Mouse (Mus musculus) skeletal muscle tissue, adult 2 months (tissue): Measurements from ENCODE around the gene Mical2.

ENCODE experiments used
- DNase-seq: peaks from one replicate; pipeline ENCODE4 v3.0.0-alpha.2; 2012; ENCODE audit warnings: low read depth, low spot score

Mical2 gene

GRCm38 (mm10) chr7:112399425-112400170 is 173.9 kb downstream of the Mical2 start:
- no peak for DNase-seq

GRCm38 (mm10) chr7:112400175-112400574 is 174.5 kb downstream of the Mical2 start:
- DNase-seq, result peak; percentile 68

- no peak for DNase-seq
Observed at GRCm38 (mm10) chr7:112405061-112405460, 179.4 kb downstream of the Mical2 start.

- DNase-seq, result no peak
Observed at GRCm38 (mm10) chr7:112405578-112405977, 179.9 kb downstream of the Mical2 start.

- DNase-seq, result no peak
Observed at GRCm38 (mm10) chr7:112407597-112407996, 181.9 kb downstream of the Mical2 start.

GRCm38 (mm10) chr7:112409991-112410390 is 184.3 kb downstream of the Mical2 start:
- no peak for DNase-seq

- DNase-seq, result no peak
Observed at GRCm38 (mm10) chr7:112413286-112413685, 187.6 kb downstream of the Mical2 start.

- no peak for DNase-seq
Observed at GRCm38 (mm10) chr7:112416058-112416526, 190.4 kb downstream of the Mical2 start.

- no peak for DNase-seq
Observed at GRCm38 (mm10) chr7:112416730-112417513, 191.3 kb downstream of the Mical2 start.

- no peak for DNase-seq
Observed at GRCm38 (mm10) chr7:112417598-112417997, 191.9 kb downstream of the Mical2 start.

GRCm38 (mm10) chr7:112423438-112423837 is 197.8 kb downstream of the Mical2 start:
- DNase-seq, result no peak

- no peak for DNase-seq
Observed at GRCm38 (mm10) chr7:112426811-112427210, 201.2 kb downstream of the Mical2 start.

GRCm38 (mm10) chr7:112427357-112428157 is 201.9 kb downstream of the Mical2 start, which contains the start of gene Parva:
Gene Parva, plus strand, starts transcription at chr7:112427505.
- peak; percentile 46 for DNase-seq

GRCm38 (mm10) chr7:112428158-112428535 is 202.5 kb downstream of the Mical2 start:
- peak; percentile 75 for DNase-seq

GRCm38 (mm10) chr7:112439846-112440245 is 214.2 kb downstream of the Mical2 start:
- no peak for DNase-seq

GRCm38 (mm10) chr7:112444152-112444984 is 218.7 kb downstream of the Mical2 start:
- no peak for DNase-seq

GRCm38 (mm10) chr7:112444985-112445367 is 219.3 kb downstream of the Mical2 start:
- no peak for DNase-seq

GRCm38 (mm10) chr7:112446498-112446897 is 220.8 kb downstream of the Mical2 start:
- no peak for DNase-seq

- DNase-seq, result no peak
Observed at GRCm38 (mm10) chr7:112449954-112450700, 224.5 kb downstream of the Mical2 start.

GRCm38 (mm10) chr7:112452471-112452870 is 226.8 kb downstream of the Mical2 start:
- no peak for DNase-seq
